Mouse (Mus musculus): ENCODE measurements around the gene Apol10b.
A peak's percentile ranks its signal among the peaks of the same experiment; 100 is the strongest.
"Not testable (repeated sequence)": the region's sequence is repeated elsewhere in the genome, so short reads cannot be mapped to it uniquely, and the experiment has no call there.

The Apol10b gene

DNA sequence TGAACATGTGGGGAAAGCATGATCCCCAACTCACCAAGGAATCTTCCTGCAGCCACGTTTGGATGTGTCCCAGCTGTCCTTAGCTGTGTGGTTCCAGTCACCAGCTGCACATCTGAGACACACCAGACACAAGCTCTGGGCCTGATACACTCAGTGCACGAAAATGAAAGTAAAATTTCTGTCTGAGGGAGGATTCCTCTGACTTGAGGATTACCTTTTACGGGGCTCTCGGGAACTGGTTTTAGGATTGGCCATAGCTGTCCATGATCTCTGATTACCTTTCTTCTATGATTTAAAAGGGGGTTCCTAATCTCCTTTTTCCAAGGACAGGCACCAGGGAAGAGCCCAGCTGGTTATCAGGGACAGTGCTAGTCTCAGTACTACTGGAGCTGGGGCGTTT is at the start of gene Apol10b:
Apol10b (minus strand) TSS at position 165 of the 400 bp plus-strand sequence.
- no peak for DNase-seq

DNA sequence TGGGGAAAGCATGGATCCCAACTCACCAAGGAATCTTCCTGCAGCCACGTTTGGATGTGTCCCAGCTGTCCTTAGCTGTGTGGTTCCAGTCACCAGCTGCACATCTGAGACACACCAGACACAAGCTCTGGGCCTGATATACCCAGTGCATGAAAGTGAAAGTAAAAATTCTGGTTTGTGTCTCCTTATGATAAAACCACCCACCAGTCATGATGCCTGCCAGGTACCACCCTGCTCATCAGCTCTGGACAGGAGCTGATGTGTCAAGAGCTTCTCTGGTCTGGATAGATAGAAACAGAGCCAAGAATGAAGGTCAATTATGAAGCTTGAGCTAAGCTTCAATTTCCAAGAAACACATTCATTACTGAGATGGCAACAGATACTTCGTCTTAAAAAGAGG is 47.3 kb upstream of the Apol10b start, which contains the start of gene Apol11b:
Apol11b (minus strand) TSS at position 111 of the 400 bp plus-strand sequence.
- DNase-seq = not testable (repeated sequence)

DNA sequence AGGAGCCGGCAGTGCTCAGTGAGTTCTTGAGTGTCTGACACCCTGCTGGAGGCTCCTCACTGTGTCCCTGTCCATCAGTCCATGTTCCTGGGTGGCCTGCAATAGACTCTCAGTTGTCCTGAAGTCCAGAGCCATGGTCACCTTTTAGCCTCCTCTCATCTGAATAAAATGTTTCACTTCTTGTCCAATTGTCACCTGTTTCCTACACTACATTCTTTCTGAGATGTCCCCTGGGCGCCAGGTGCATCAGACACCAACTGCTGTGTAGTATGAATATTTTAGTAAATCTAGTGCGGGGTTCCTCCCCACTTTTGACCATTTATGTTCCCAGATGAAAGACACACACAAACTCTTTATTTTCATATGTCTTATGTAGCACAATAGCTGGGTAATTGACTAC is 33.9 kb upstream of the Apol10b start:
- not testable (repeated sequence) for DNase-seq

DNA sequence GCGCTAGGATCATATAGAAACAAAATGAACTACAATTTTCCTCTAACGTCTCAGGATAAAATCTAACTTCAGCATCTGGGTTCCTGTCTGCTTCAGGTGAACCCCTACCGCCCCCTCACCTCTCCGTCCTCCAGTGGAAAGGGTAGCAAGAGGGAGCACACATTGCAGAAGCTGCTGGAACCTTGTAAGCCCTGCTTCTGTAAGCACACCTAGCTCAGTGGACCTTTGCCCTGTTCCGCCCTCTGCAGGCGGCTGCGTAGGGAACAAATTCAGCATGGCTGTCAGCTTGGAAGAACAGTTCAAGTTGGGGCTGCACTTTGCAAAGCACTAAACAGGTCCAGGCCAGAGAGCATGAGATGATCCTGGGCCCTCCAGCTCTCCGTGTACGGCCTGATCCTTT is 32.7 kb upstream of the Apol10b start:
- DNase-seq = not testable (repeated sequence)

DNA sequence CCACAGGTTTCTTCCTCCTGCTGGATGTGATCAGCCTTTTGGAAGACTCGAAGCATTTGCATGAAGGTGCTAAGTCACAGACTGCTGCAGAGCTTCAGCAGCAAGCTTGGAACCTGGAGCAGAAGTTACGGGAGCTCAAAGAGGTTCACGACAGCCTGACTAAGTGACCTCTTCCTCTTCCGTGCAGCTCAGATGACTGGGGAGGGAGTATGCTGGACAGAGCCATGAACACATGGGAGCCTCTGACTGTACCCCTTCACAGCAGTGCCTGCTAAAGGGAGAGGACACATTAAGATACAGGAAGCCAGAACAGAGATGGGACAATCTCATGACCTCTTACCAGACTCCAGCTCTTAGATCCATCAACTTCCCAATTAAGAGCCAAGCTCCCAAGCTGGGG is 30.5 kb upstream of the Apol10b start:
- DNase-seq = not testable (repeated sequence)

DNA sequence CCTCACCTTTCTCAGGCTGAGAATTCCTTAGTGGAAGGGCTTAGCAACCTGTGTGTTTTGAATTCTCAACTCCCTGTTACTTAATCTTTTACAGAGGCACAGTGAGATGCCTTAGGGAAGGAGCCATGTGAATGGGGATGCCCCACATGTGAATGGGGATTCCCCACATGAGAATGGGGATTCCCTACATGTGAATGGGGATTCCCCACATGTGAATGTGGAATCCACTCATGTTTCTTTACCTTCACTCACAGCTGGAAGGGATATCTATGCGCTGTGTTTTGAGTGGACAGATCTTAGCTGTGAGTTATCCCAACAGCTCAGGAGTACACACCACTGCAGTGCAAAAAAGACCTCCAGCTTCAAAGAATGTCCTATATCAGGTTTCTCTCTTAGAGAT is 28.8 kb upstream of the Apol10b start:
- DNase-seq = no peak

DNA sequence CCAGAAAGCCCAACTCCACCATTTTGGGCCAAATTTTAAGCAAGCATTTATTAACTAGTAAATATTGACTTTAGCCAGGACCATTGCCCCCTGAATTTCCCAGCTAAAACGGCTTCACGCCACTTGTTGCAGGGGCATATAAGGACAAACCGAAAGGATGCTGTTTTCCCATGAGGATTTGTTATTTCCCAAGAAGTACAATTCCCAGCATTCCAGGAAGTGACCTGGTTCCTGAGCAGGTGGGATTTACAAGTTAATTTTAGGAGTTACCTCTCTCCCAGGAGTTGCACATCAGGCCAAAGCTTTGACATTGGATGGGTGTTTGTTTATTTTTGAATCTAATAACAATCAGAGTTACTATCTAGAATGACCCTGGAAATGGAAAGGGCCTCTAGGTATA is 10.1 kb upstream of the Apol10b start:
- no peak for DNase-seq

DNA sequence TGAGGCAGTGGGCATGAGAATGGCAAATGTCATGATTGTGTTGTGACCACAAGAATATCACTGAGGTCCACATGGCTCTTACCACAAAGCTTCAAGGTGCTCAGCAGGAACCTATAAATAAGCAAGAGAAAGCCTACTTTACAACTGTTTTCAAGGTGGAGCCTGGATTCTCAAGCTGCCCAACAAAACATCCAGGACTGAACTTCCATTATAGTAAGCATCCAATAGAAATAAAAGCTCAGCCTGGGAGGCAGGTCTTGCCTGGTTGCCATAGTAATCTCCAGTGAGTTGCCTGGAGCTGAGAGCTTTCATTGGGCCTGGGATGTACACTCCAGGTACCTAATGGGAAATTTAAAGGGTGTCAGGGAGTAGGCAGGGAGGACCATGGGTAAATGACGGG is 3.0 kb upstream of the Apol10b start, which contains the start of gene Gm36245:
Gm36245 (plus strand) TSS at position 301 of the 400 bp plus-strand sequence.
- DNase-seq = no peak

DNA sequence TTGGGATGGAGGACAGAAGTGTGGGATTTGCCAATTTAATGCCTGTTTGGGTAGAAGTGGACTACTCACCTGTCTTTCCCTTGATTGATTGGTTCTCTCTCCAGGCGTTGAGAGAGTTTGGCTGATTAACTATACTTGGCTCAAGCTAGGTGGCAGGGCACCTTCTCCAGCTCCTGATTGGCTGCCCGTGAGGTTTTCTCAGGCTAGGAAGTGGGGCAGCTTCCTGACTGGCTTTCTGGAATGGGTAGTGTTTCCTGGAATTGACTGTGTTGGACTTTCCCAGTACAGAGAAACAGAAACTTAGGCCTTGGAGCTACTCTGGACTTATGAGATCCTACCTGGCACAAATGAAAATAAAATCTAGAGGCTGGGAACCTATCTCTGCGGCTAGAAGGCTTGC is 2.5 kb upstream of the Apol10b start:
- no peak for DNase-seq

DNA sequence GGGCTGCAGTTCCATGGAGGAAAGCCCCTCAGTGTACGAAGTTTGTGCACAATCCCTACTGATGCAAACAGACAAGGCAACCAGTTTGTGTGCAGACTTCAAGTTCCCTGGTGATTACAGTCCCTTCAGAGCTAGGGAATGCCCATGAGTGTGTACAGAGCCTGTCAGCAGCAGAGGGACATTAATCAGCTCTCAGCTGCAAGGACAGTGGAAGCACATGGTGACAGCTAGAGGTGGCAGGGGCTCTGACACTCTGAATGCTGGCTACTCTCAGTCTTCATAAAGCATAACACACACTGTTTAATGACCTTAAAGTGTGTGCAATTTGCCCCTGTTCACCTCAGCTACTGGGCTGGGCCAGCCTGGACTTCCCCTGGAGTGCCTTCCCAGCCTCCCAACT is 2.4 kb downstream of the Apol10b start:
- no peak for DNase-seq

DNA sequence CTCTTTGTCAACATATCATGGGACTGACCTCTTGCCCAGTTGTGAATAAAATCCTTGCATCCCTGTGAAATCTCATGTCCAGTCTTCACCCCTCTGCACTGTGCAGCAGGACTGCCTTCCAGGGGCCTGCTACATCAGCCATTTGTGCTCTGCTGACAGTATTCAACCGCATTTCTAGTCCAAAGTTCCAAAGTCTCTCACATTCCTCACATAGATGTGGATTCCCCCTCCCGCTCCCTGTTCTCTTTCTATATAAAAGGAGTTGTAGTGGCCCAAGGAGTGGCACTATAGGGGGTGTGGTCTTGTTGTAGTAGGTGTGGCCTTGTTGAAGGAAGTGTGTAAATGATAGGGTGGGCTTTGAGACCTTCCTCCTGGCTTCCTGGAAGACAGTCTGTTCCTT is 5.0 kb downstream of the Apol10b start:
- DNase-seq = no peak

DNA sequence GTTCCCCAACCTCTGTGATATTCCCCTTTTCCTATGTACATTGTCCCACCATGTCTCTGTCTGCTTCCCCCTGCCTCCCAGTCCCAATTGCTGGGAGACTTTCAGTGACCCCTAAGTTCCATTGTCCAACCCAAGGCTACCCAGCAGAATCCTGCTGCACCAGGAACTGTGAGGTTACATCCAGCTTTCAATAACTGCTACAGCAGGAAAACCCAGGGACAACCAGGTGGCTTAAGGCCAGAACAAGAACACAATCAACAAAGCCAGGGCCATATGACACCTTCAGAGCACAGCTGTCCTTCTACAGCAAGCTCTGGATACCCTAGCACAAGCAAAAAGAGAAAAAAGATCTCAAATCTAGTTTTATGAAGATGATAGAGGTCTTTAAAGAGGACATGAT is 6.9 kb downstream of the Apol10b start:
- no peak for DNase-seq

DNA sequence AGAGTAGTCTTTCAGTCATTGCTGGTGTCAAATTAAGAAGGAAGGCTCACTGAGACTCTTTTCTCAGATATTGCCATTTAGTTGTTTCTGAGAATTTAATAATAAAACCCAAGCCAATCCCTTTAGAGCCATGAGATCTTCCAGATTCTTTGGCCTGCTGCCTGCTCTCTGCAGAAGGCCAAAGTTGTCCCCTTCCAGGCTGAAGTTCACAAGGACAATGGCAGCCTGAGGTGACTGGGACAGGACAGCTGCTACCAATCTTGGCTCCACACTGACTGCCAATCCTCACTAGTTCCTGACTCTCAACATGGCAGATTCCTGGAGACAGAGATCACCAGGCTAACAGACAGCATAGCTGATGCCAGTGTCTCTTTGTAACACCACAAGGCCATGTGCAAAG is 8.9 kb downstream of the Apol10b start:
- DNase-seq = peak; percentile 4 to 6

DNA sequence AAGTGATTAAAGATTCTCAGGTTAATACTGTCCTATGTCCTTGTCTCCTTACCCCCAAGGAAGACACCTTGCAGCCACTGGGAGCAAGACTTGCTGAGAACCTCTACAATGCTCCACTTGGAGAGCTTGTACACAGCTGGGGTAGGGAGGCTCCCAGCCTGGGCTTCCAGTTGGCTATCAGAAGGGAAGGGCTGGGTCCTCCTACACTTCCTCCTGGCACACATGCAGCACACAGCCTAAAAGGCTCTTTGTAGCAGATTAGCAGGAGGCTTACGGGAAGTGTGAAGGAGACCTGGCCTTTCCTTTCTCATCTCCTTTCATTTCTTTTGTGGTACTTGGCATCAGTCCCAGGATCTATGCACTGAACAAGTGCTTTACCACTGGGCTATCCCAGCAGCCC is 14.2 kb downstream of the Apol10b start:
- no peak for DNase-seq

DNA sequence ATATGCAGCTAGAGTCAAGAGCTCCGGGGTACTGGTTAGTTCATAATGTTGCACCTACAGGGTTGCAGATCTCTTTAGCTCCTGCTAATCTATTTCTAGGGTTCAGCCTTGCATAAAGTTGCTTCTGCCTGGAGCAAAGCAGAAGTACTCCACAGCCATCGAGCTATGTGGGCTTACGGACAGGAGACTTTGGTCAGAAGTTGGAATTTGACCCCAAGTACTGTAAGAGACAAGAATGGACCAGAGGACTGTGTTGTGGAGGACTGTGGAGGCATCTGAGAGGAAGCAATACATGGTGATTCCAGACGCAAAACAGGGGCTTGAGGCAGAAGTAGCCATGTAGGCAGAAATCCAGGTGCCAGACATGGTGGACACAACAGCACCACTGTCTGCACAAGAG is 16.6 kb downstream of the Apol10b start:
- DNase-seq = no peak

DNA sequence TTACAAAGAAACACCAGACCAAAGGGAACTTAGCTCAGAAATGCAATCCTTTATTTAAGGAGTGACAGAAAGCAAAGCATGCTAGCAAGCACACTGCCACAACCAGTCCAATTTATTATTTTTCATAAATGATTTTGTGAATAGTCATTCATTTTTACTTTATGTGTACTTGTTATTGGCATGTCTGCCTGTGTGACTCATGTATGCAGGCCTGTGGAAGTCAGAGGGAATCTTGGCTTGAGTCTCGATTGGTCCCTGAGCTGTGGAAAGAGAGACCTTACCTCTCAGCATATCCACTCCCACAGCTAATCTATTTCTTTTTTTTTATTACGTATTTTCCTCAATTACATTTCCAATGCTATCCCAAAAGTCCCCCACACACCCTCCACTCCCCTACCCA is 17.1 kb downstream of the Apol10b start:
- DNase-seq = no peak

DNA sequence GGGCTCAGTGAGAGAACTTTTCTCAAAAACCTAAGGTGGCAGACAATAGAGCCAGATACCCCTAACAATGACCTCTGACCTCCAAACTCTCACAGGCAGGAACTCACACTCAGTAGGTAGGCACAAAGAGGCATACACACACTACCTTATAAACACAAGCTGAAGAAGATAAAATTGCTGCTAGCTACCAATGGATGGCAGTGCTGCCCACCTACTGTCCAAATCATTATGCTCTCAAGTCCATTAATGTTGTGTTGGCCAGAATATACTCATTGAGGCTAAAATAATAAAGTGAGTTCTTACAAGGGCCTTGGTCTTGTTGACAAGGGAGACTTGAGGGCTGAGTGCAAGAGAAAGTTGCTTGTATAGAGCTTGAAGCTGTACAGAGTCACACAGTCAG is 32.7 kb downstream of the Apol10b start:
- no peak for DNase-seq

DNA sequence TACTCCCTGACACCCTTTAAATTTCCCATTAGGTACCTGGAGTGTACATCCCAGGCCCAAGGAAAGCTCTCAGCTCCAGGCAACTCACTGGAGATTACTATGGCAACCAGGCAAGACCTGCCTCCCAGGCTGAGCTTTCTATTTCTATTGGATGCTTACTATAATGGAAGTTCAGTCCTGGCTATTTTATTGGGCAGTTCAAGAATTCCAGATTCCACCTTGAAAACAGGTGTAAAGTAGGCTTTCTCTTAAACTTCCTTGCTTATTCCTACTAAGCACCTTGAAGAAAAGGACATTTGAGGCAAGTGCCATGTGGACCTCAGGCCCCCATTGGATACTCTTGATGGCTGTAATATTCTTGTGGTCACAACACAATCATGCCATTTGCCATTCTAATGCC is 34.1 kb downstream of the Apol10b start, which contains the start of gene 1700025B11Rik:
1700025B11Rik (minus strand) TSS at position 101 of the 400 bp plus-strand sequence.
- DNase-seq = no peak

DNA sequence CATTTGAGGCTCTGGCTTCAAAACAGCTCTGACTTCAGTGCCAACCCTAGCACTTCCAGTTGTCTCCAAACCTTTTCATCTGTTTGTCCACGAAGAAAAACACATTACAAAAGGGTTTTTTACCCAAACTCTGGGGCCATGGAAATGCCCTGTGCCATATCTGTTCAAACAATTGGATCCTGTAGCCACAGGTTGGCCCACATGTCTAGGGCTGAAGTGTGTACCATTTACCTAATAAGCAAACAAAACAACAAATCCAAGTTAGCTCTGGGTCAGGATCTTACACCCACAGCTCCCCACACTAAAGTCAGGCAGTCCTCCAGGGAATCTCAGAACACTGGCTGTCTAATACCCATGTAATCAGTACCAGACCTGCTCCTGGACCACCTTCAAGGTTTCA is 56.7 kb downstream of the Apol10b start:
- not testable (repeated sequence) for DNase-seq

Measured in cerebellum, postnatal 14 days (tissue).